Mouse (Mus musculus): ENCODE measurements around the gene Hps1. TPM values are rescaled to one million over a fixed set of nuclear protein-coding genes. Genes with fewer than 3 reads are reported as not detected.

Hps1 gene
- polyA plus RNA-seq (2015; fragmentation: Nextera tagmentation; extraction: Ambion mirVana): 11.0 and 11.8 TPM in 2 replicates

DNA sequence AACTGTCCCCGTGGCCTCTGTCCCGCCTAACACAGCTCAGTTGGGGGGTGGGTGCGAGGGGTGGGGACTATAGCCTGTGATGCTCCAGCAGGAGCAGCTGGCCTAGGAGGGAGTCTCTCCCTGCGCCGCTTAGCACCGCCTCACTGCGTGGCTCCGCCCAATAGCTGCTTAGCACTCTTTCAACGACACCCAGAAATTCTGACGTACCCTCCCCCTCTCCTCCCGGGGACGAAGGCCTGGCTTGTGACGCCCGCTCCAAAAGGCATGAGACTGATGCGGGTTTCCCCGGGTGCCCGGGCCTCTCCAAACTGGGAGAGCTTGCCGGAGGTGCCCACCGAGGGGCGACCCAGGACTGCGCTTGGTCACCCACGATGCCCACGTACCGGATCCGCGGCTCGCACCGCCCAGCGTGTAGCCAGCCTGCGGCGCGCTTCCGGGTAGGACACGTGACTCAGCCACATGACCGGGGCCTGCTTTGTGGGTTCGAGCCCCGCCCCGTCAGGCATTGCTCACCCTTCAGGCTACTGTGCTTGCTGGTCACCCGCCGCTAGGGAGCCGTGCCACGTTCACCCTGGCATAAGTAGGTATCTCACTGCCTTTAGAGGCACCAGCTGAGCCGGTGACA, at the start of gene Hps1:
Gene Hps1, minus strand, starts transcription at position 448 of the 625 bp plus-strand sequence.
- H3K27ac ChIP-seq (replicated peaks): peak within 1 kb of the TSS; percentile 82
- DNase-seq (ENCODE audit: low spot score): peak; percentile 87

GRCm38 (mm10) chr19:42829196-42829595, 49.4 kb upstream of the Hps1 start:
- no peak overlapping the region for H3K4me2 ChIP-seq (replicated peaks; ENCODE audit: low read depth)
- no peak for DNase-seq (ENCODE audit: low spot score)
- H3K4me1 ChIP-seq (replicated peaks; ENCODE audit: control insufficient read depth, insufficient read depth): no peaks in the 10 kb centered on the region
- no peaks in the 10 kb centered on the region for H3K9me3 ChIP-seq (ENCODE audit: control insufficient read depth, low read length)
- ATAC-seq (ENCODE audit: low FRiP score, low TSS enrichment): no peak
- no peaks in the 10 kb centered on the region for H3K27me3 ChIP-seq (ENCODE audit: control insufficient read depth, insufficient read depth, low read length)
- no peak overlapping the region for H3K4me3 ChIP-seq (ENCODE audit: low read depth, low read length)
- WGBS: 42% methylated on average over 4 of the region's 4 CpGs
- no peak overlapping the region for H3K27ac ChIP-seq (replicated peaks)
- no peak for TF ChIP-seq EP300 (optimal IDR thresholded peaks at IDR 0.05)
- TF ChIP-seq CTCF (IDR thresholded peaks at IDR 0.05; ENCODE audit: low read depth): no peak
- no peaks in the 10 kb centered on the region for H3K36me3 ChIP-seq (ENCODE audit: control insufficient read depth, insufficient read depth, low read length)
- no peak overlapping the region for H3K9ac ChIP-seq (ENCODE audit: low read length)

More for the DNA sequence above, at the start of gene Hps1:
- Histone ChIP-seq H3K27me3 (ENCODE audit: control insufficient read depth, insufficient read depth, low read length) (no peaks in the 10 kb centered on the region), H3K4me3 (ENCODE audit: low read depth, low read length) (peak within 1 kb of the TSS; percentile 67), H3K36me3 (ENCODE audit: control insufficient read depth, insufficient read depth, low read length) (no peaks in the 10 kb centered on the region), H3K4me2 (replicated peaks; ENCODE audit: low read depth) (peak within 1 kb of the TSS; percentile 67), H3K4me1 (replicated peaks; ENCODE audit: control insufficient read depth, insufficient read depth) (no peaks in the 10 kb centered on the region), H3K9ac (ENCODE audit: low read length) (peak within 1 kb of the TSS; percentile 76), H3K9me3 (ENCODE audit: control insufficient read depth, low read length) (no peaks in the 10 kb centered on the region)
- TF ChIP-seq CTCF (IDR thresholded peaks at IDR 0.05; ENCODE audit: low read depth) (no peak), EP300 (optimal IDR thresholded peaks at IDR 0.05) (peak; percentile 45)
- ATAC-seq (ENCODE audit: low FRiP score, low TSS enrichment): peak; percentile 98
- under 1% methylated on average over 43 of the region's 43 CpGs for WGBS

DNA sequence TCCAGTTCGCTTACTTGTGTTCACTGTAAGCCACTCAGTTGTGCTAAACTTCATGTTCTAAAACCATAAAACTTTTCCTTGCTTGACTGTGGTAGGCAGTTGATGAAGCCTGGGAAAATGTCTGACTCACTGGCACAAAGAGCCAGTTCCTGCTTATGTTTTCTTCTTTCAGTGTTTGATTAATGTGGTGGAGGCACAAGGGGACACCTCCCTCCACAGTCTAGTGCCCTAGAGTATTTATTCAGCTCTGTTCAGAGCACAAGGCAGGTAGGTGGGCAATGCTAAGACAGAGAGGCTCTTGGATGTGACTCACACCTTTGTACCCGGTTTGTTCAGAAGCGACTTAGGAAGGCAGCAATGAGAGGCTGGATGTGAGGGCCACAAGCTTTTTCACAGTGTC, 48.1 kb upstream of the Hps1 start:
- H3K27me3 ChIP-seq (ENCODE audit: control insufficient read depth, insufficient read depth, low read length): no peaks in the 10 kb centered on the region
- H3K4me1 ChIP-seq (replicated peaks; ENCODE audit: control insufficient read depth, insufficient read depth): no peaks in the 10 kb centered on the region
- H3K4me2 ChIP-seq (replicated peaks; ENCODE audit: low read depth): no peak overlapping the region
- H3K9ac ChIP-seq (ENCODE audit: low read length): no peak overlapping the region
- DNase-seq (ENCODE audit: low spot score) (no peak), ATAC-seq (ENCODE audit: low FRiP score, low TSS enrichment) (no peak)
- no peaks in the 10 kb centered on the region for H3K9me3 ChIP-seq (ENCODE audit: control insufficient read depth, low read length)
- H3K36me3 ChIP-seq (ENCODE audit: control insufficient read depth, insufficient read depth, low read length): no peaks in the 10 kb centered on the region
- H3K27ac ChIP-seq (replicated peaks): no peak overlapping the region
- H3K4me3 ChIP-seq (ENCODE audit: low read depth, low read length): no peak overlapping the region
- TF ChIP-seq CTCF (IDR thresholded peaks at IDR 0.05; ENCODE audit: low read depth): no peak
- no peak for TF ChIP-seq EP300 (optimal IDR thresholded peaks at IDR 0.05)
- WGBS: 52% methylated on average over 3 of the region's 3 CpGs

- whole genome bisulfite sequencing: 94% methylated on average over 5 of the region's 5 CpGs
- Histone ChIP-seq H3K36me3 (ENCODE audit: control insufficient read depth, insufficient read depth, low read length) (no peaks in the 10 kb centered on the region), H3K4me2 (replicated peaks; ENCODE audit: low read depth) (no peak overlapping the region), H3K4me3 (ENCODE audit: low read depth, low read length) (no peak overlapping the region), H3K4me1 (replicated peaks; ENCODE audit: control insufficient read depth, insufficient read depth) (no peaks in the 10 kb centered on the region), H3K27ac (replicated peaks) (no peak overlapping the region), H3K27me3 (ENCODE audit: control insufficient read depth, insufficient read depth, low read length) (no peaks in the 10 kb centered on the region), H3K9me3 (ENCODE audit: control insufficient read depth, low read length) (no peaks in the 10 kb centered on the region), H3K9ac (ENCODE audit: low read length) (no peak overlapping the region)
- TF ChIP-seq EP300 (optimal IDR thresholded peaks at IDR 0.05) (no peak), CTCF (IDR thresholded peaks at IDR 0.05; ENCODE audit: low read depth) (no peak)
- no peak for DNase-seq (ENCODE audit: low spot score)
- ATAC-seq (ENCODE audit: low FRiP score, low TSS enrichment): no peak
Measured at GRCm38 (mm10) chr19:42820109-42820508, 40.3 kb upstream of the Hps1 start.

DNA sequence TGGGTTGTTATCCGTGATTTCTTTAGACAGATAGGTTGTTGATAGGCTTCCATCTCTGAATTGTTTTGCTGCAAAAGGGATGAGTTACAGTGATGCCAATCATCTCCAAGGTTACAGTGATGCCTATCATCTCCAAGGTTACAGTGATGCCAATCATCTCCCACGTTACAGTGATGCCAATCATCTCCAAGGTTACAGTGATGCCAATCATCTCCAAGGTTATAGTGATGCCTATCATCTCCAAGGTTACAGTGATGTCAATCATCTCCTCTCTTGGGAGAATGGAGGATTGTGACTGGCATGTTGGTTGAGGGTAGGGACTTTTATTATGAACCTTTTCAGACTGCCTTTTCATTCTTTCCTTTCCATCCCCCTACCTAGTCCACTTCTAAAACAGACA, 38.0 kb upstream of the Hps1 start:
- no peaks in the 10 kb centered on the region for H3K9me3 ChIP-seq (ENCODE audit: control insufficient read depth, low read length)
- H3K9ac ChIP-seq (ENCODE audit: low read length): no peak overlapping the region
- ATAC-seq (ENCODE audit: low FRiP score, low TSS enrichment): no peak
- DNase-seq (ENCODE audit: low spot score): no peak
- H3K27ac ChIP-seq (replicated peaks): no peak overlapping the region
- no peak for TF ChIP-seq EP300 (optimal IDR thresholded peaks at IDR 0.05)
- TF ChIP-seq CTCF (IDR thresholded peaks at IDR 0.05; ENCODE audit: low read depth): no peak
- H3K4me3 ChIP-seq (ENCODE audit: low read depth, low read length): no peak overlapping the region
- 75% methylated on average over 2 of the region's 2 CpGs for WGBS
- H3K27me3 ChIP-seq (ENCODE audit: control insufficient read depth, insufficient read depth, low read length): no peaks in the 10 kb centered on the region
- no peaks in the 10 kb centered on the region for H3K4me1 ChIP-seq (replicated peaks; ENCODE audit: control insufficient read depth, insufficient read depth)
- no peaks in the 10 kb centered on the region for H3K36me3 ChIP-seq (ENCODE audit: control insufficient read depth, insufficient read depth, low read length)
- no peak overlapping the region for H3K4me2 ChIP-seq (replicated peaks; ENCODE audit: low read depth)

- no peak overlapping the region for H3K9ac ChIP-seq (ENCODE audit: low read length)
- no peaks in the 10 kb centered on the region for H3K4me1 ChIP-seq (replicated peaks; ENCODE audit: control insufficient read depth, insufficient read depth)
- whole genome bisulfite sequencing: 74% methylated on average over 2 of the region's 2 CpGs
- H3K27ac ChIP-seq (replicated peaks): no peak overlapping the region
- ATAC-seq (ENCODE audit: low FRiP score, low TSS enrichment) (no peak), DNase-seq (ENCODE audit: low spot score) (no peak)
- H3K27me3 ChIP-seq (ENCODE audit: control insufficient read depth, insufficient read depth, low read length): no peaks in the 10 kb centered on the region
- H3K36me3 ChIP-seq (ENCODE audit: control insufficient read depth, insufficient read depth, low read length): no peaks in the 10 kb centered on the region
- H3K4me2 ChIP-seq (replicated peaks; ENCODE audit: low read depth): no peak overlapping the region
- no peaks in the 10 kb centered on the region for H3K9me3 ChIP-seq (ENCODE audit: control insufficient read depth, low read length)
- no peak overlapping the region for H3K4me3 ChIP-seq (ENCODE audit: low read depth, low read length)
- no peak for TF ChIP-seq CTCF (IDR thresholded peaks at IDR 0.05; ENCODE audit: low read depth)
- TF ChIP-seq EP300 (optimal IDR thresholded peaks at IDR 0.05): no peak
Measured at GRCm38 (mm10) chr19:42816261-42816660, 36.5 kb upstream of the Hps1 start.

All from stomach, postnatal 0 days (tissue).